Mouse (Mus musculus) intestine, embryonic 14.5 days (tissue): ENCODE data around the gene Atp11a. TPM values are rescaled to one million over a fixed set of nuclear protein-coding genes. Genes with fewer than 3 reads are reported as not detected.
A peak's percentile ranks its signal among the peaks of the same experiment; 100 is the strongest.

Experiments
- ATAC-seq: fragments of 200-750 bp; cut with Nextera tagmentation; replicated peaks from 2 replicates; pipeline ENCODE4 v1.8.0; 2017; ENCODE audit warnings: low read depth, moderate number of reproducible peaks, moderate TSS enrichment, moderate library complexity; ENCODE audit not compliant: low FRiP score, low TSS enrichment
- DNase-seq: peaks from one replicate; pipeline ENCODE4 v3.0.0-alpha.2; 2018; ENCODE audit warnings: low spot score
- H3K27ac ChIP-seq: fragments of 300-500 bp; sonication (generic); 2 replicates; pipeline ENCODE4 v1.5.1; 2014; ENCODE audit warnings: low read depth, mild to moderate bottlenecking, control low read depth
- H3K27me3 ChIP-seq: fragments of 300-500 bp; sonication (generic); replicated peaks from 2 replicates; pipeline ENCODE4 v1.6.1; 2014; ENCODE audit warnings: low read length, control low read depth; ENCODE audit not compliant: control insufficient read depth, insufficient read depth
- H3K36me3 ChIP-seq: fragments of 300-500 bp; sonication (generic); 2 replicates; pipeline ENCODE4 v1.6.1; 2014; ENCODE audit warnings: low read length, control low read depth; ENCODE audit not compliant: control insufficient read depth, insufficient read depth
- H3K4me1 ChIP-seq: fragments of 300-500 bp; sonication (generic); replicated peaks from 2 replicates; pipeline ENCODE4 v1.6.1; 2014; ENCODE audit warnings: low read length, control low read depth, mixed read lengths; ENCODE audit not compliant: control insufficient read depth, insufficient read depth
- H3K4me2 ChIP-seq: fragments of 300-500 bp; sonication (generic); 2 replicates; pipeline ENCODE4 v1.6.1; 2014; ENCODE audit warnings: low read length
- H3K4me3 ChIP-seq: fragments of 300-500 bp; sonication (generic); 2 replicates; pipeline ENCODE4 v1.5.1; 2014; ENCODE audit warnings: low read depth, low read length, control low read depth, mixed read lengths
- H3K9ac ChIP-seq: fragments of 300-500 bp; sonication (generic); 2 replicates; pipeline ENCODE4 v1.6.1; 2014; ENCODE audit warnings: mild to moderate bottlenecking, low read length
- H3K9me3 ChIP-seq: fragments of 300-500 bp; sonication (generic); 2 replicates; pipeline ENCODE4 v1.6.1; 2016; ENCODE audit warnings: low read length, control low read depth; ENCODE audit not compliant: control insufficient read depth
- WGBS: fragments of 180-500 bp; shearing (Covaris S2); extraction: QIAGEN DNeasy Blood & Tissue Kit; methylation state at CpG from one replicate; pipeline ENCODE4 v1.1.7; 2014; 5-methylcytosine and 5-hydroxymethylcytosine counted together
- polyA plus RNA-seq: library from polyadenylated mRNA; unstranded; fragments of >200 nt; fragmentation: Nextera tagmentation; extraction: Ambion mirVana; gene quantifications from 2 replicates; pipeline ENCODE4 v1.2.1, GENCODE M21; 2014

Gene Atp11a
- 23.2 and 26.4 TPM in 2 replicates for polyA plus RNA-seq

- Histone ChIP-seq H3K27me3 (no peaks in the 10 kb centered on the region), H3K9ac (peak within 1 kb of the TSS; percentile 89), H3K4me1 (peaks cover 18% of the 10 kb centered on the region), H3K4me2 (peak within 1 kb of the TSS; percentile 77), H3K4me3 (peak within 1 kb of the TSS; percentile 86), H3K9me3 (no peaks in the 10 kb centered on the region), H3K27ac (peak within 1 kb of the TSS; percentile 73), H3K36me3 (no peaks in the 10 kb centered on the region)
- 2% methylated on average over 12 of the region's 62 CpGs for WGBS
- ATAC-seq (peak; percentile 88), DNase-seq (peak; percentile 79)
Measured at GRCm38 (mm10) chr8:12756391-12757157, at the start of gene Atp11a. Gene Atp11a, plus strand, starts transcription at chr8:12757014.

- H3K4me2 ChIP-seq: no peak overlapping the region
- no peak overlapping the region for H3K4me3 ChIP-seq
- no peak for ATAC-seq
Measured at GRCm38 (mm10) chr8:12711623-12712022, 45.2 kb upstream of the Atp11a start.

GRCm38 (mm10) chr8:12715861-12716585 lies 40.8 kb upstream of the Atp11a start:
- no peak for ATAC-seq
- H3K4me2 ChIP-seq: no peak overlapping the region
- H3K4me1 ChIP-seq: no peaks in the 10 kb centered on the region

More at GRCm38 (mm10) chr8:12711623-12712022, 45.2 kb upstream of the Atp11a start:
- Histone ChIP-seq H3K36me3 (no peaks in the 10 kb centered on the region), H3K9me3 (0 out of 2 replicates have a peak, but pooled peaks cover 2% of the 10 kb centered on the region), H3K9ac (no peak overlapping the region), H3K27ac (no peak overlapping the region), H3K4me1 (no peaks in the 10 kb centered on the region), H3K27me3 (no peaks in the 10 kb centered on the region)
- 74% methylated on average over 7 of the region's 7 CpGs for WGBS
- no peak for DNase-seq

GRCm38 (mm10) chr8:12719091-12719490 lies 37.7 kb upstream of the Atp11a start:
- no peak for ATAC-seq
- no peak overlapping the region for H3K4me3 ChIP-seq

More at GRCm38 (mm10) chr8:12715861-12716585, 40.8 kb upstream of the Atp11a start:
- no peak for DNase-seq
- no peak overlapping the region for H3K9ac ChIP-seq
- no peaks in the 10 kb centered on the region for H3K27me3 ChIP-seq
- no peak overlapping the region for H3K4me3 ChIP-seq
- WGBS: 82% methylated on average over 18 of the region's 18 CpGs
- no peak overlapping the region for H3K27ac ChIP-seq
- H3K9me3 ChIP-seq: no peaks in the 10 kb centered on the region
- no peaks in the 10 kb centered on the region for H3K36me3 ChIP-seq

GRCm38 (mm10) chr8:12728644-12729043 lies 28.2 kb upstream of the Atp11a start:
- DNase-seq (no peak), ATAC-seq (no peak)
- Histone ChIP-seq H3K4me1 (no peaks in the 10 kb centered on the region), H3K27ac (no peak overlapping the region), H3K4me2 (no peak overlapping the region), H3K27me3 (no peaks in the 10 kb centered on the region), H3K9ac (no peak overlapping the region), H3K36me3 (no peaks in the 10 kb centered on the region), H3K4me3 (no peak overlapping the region), H3K9me3 (no peaks in the 10 kb centered on the region)
- WGBS: 60% methylated on average over 4 of the region's 4 CpGs

More at GRCm38 (mm10) chr8:12719091-12719490, 37.7 kb upstream of the Atp11a start:
- H3K9ac ChIP-seq: no peak overlapping the region
- H3K36me3 ChIP-seq: no peaks in the 10 kb centered on the region
- no peak overlapping the region for H3K27ac ChIP-seq
- H3K9me3 ChIP-seq: no peaks in the 10 kb centered on the region
- no peak overlapping the region for H3K4me2 ChIP-seq
- H3K27me3 ChIP-seq: no peaks in the 10 kb centered on the region
- WGBS: 47% methylated on average over 9 of the region's 9 CpGs
- no peak for DNase-seq
- 0 out of 2 replicates have a peak, but pooled peaks cover 4% of the 10 kb centered on the region for H3K4me1 ChIP-seq

- Histone ChIP-seq H3K27ac (no peak overlapping the region), H3K9me3 (no peaks in the 10 kb centered on the region), H3K4me2 (no peak overlapping the region), H3K4me1 (no peaks in the 10 kb centered on the region), H3K36me3 (no peaks in the 10 kb centered on the region), H3K27me3 (no peaks in the 10 kb centered on the region), H3K9ac (no peak overlapping the region), H3K4me3 (no peak overlapping the region)
- ATAC-seq: no peak
- 75% methylated on average over 5 of the region's 5 CpGs for WGBS
- no peak for DNase-seq
Measured at GRCm38 (mm10) chr8:12730780-12731179, 26.0 kb upstream of the Atp11a start.

GRCm38 (mm10) chr8:12732431-12732830 lies 24.4 kb upstream of the Atp11a start:
- Histone ChIP-seq H3K4me2 (no peak overlapping the region), H3K4me1 (no peaks in the 10 kb centered on the region), H3K9me3 (no peaks in the 10 kb centered on the region), H3K36me3 (no peaks in the 10 kb centered on the region), H3K4me3 (no peak overlapping the region), H3K27ac (no peak overlapping the region), H3K9ac (no peak overlapping the region), H3K27me3 (no peaks in the 10 kb centered on the region)
- no peak for DNase-seq
- WGBS: 52% methylated on average over 6 of the region's 6 CpGs
- ATAC-seq: no peak

GRCm38 (mm10) chr8:12739113-12739512 lies 17.7 kb upstream of the Atp11a start:
- H3K4me2 ChIP-seq: no peak overlapping the region
- H3K27ac ChIP-seq: no peak overlapping the region
- DNase-seq (no peak), ATAC-seq (no peak)
- no peaks in the 10 kb centered on the region for H3K9me3 ChIP-seq
- H3K4me1 ChIP-seq: 0 out of 2 replicates have a peak, but pooled peaks cover 2% of the 10 kb centered on the region
- no peak overlapping the region for H3K4me3 ChIP-seq
- H3K9ac ChIP-seq: no peak overlapping the region
- no peaks in the 10 kb centered on the region for H3K36me3 ChIP-seq
- H3K27me3 ChIP-seq: no peaks in the 10 kb centered on the region
- WGBS: 40% methylated on average over 9 of the region's 9 CpGs
